Mouse (Mus musculus) liver, embryonic 14.5 days (tissue): Measurements from ENCODE around the gene Tdrd6. TPM values are rescaled to one million over a fixed set of nuclear protein-coding genes. Genes with fewer than 3 reads are reported as not detected.

Source experiments
- ATAC-seq: fragments of 200-750 bp; cut with Nextera tagmentation; 2 replicates; pipeline ENCODE4 v1.8.0; 2017; ENCODE audit warnings: moderate number of reproducible peaks, mild to moderate bottlenecking, moderate library complexity; ENCODE audit not compliant: insufficient read depth
- DNase-seq, 3 experiments: peaks; one replicate each; pipeline ENCODE4 v3.0.0-alpha.2; 2012 to 2013; ENCODE audit warnings: low read depth in 3 of 3, low spot score in 3 of 3
- H3K27ac ChIP-seq: fragments of 300-500 bp; sonication (generic); 2 replicates; pipeline ENCODE4 v1.5.1; 2014; ENCODE audit warnings: moderate library complexity, mild to moderate bottlenecking, control low read depth, inconsistent platforms
- H3K27me3 ChIP-seq: fragments of 300-500 bp; sonication (generic); 2 replicates; pipeline ENCODE4 v1.6.1; 2014; ENCODE audit warnings: mild to moderate bottlenecking, low read length, moderate library complexity; ENCODE audit not compliant: control insufficient read depth, insufficient read depth
- H3K36me3 ChIP-seq: fragments of 300-500 bp; sonication (generic); replicated peaks from 2 replicates; pipeline ENCODE4 v1.6.1; 2014; ENCODE audit warnings: low read depth; ENCODE audit not compliant: control insufficient read depth, insufficient read depth
- H3K4me1 ChIP-seq, 2 experiments: fragments of 200-500 bp in 1 of 2; fragments of 300-500 bp in 1 of 2; sonication (generic) in 1 of 2; replicated peaks; 2 replicates each; pipeline ENCODE4 v1.6.1; 2012 to 2014; ENCODE audit warnings: antibody characterized with exemption in 1 of 2, inconsistent platforms in 1 of 2, low read length in 1 of 2; ENCODE audit not compliant: control insufficient read depth in 2 of 2, insufficient read depth in 2 of 2
- H3K4me2 ChIP-seq: fragments of 300-500 bp; sonication (generic); 2 replicates; pipeline ENCODE4 v1.6.1; 2014; ENCODE audit warnings: low read depth, mild to moderate bottlenecking, control low read depth, moderate library complexity
- H3K4me3 ChIP-seq, 2 experiments: fragments of 200-500 bp in 1 of 2; fragments of 300-500 bp in 1 of 2; sonication (generic) in 1 of 2; 2 replicates each; pipeline ENCODE4 v1.5.1; 2012 to 2014; ENCODE audit warnings: low read depth in 2 of 2, low read length in 2 of 2, mild to moderate bottlenecking in 2 of 2, control low read depth in 1 of 2, inconsistent platforms in 1 of 2, moderate library complexity in 1 of 2; ENCODE audit not compliant: insufficient read depth in 1 of 2
- H3K9ac ChIP-seq: fragments of 300-500 bp; sonication (generic); replicated peaks from 2 replicates; pipeline ENCODE4 v1.6.1; 2014; ENCODE audit warnings: mild to moderate bottlenecking, control low read depth, moderate library complexity
- H3K9me3 ChIP-seq: fragments of 300-500 bp; sonication (generic); 2 replicates; pipeline ENCODE4 v1.6.1; 2016; ENCODE audit warnings: low read length, mixed read lengths; ENCODE audit not compliant: control insufficient read depth
- CTCF ChIP-seq: IDR thresholded peaks from 2 replicates; pipeline ENCODE4 v1.5.1; 2016; ENCODE audit warnings: antibody characterized with exemption, low read depth, control low read depth
- EP300 ChIP-seq: IDR thresholded peaks from 2 replicates; pipeline ENCODE4 v1.6.1; 2016; ENCODE audit warnings: antibody characterized with exemption, low read depth
- WGBS: fragments of 180-500 bp; shearing (Covaris S2); extraction: QIAGEN DNeasy Blood & Tissue Kit; methylation state at CpG from one replicate; pipeline ENCODE4 v1.1.7; 2014; ENCODE audit not compliant: insufficient replicate concordance; 5-methylcytosine and 5-hydroxymethylcytosine counted together
- polyA plus RNA-seq, 2 experiments: library from polyadenylated mRNA; depleted of rRNA in 1 of 2; stranded (reverse) in 1 of 2; unstranded in 1 of 2; fragments of >200 nt; fragmentation: Nextera tagmentation in 1 of 2; extraction: Ambion mirVana in 1 of 2; gene quantifications; 2 replicates each; pipeline versions ENCODE4 v1.2.1 to v1.2.3; 2012 to 2014

Gene Tdrd6
- polyA plus RNA-seq, 2 experiments, result 0.08 TPM; not detected in 1

- no peaks in the 10 kb centered on the region for H3K9me3 ChIP-seq
- H3K4me1 ChIP-seq, result peaks cover 0 to 2% of the 10 kb centered on the region in 2 experiments; a peak in 2 of 4 replicates
- H3K4me2 ChIP-seq, result no peak overlapping the region
- H3K4me3 ChIP-seq, result no peak overlapping the region
- no peaks in the 10 kb centered on the region for H3K27me3 ChIP-seq
- no peak overlapping the region for H3K9ac ChIP-seq
- H3K27ac ChIP-seq, result no peak overlapping the region
- ATAC-seq, result no peak
- no peaks in the 10 kb centered on the region for H3K36me3 ChIP-seq
- TF ChIP-seq CTCF, result peak; percentile 44
- TF ChIP-seq EP300, result no peak
- DNase-seq, result no peak
- 77% methylated on average over 2 of the region's 2 CpGs for WGBS
Measured at GRCm38 (mm10) chr17:43597742-43598141, 32.4 kb downstream of the Tdrd6 start.

- DNase-seq (no peak), ATAC-seq (0 out of 2 replicates have a peak, but pooled peaks have one; percentile 28)
- 66% methylated on average over 21 of the region's 21 CpGs for WGBS
- H3K36me3 ChIP-seq, result no peaks in the 10 kb centered on the region
- H3K9me3 ChIP-seq, result no peaks in the 10 kb centered on the region
- no peak overlapping the region for H3K9ac ChIP-seq
- no peak overlapping the region for H3K4me3 ChIP-seq
- H3K27ac ChIP-seq, result no peak overlapping the region
- H3K4me2 ChIP-seq, result no peak overlapping the region
- no peak for TF ChIP-seq CTCF
- TF ChIP-seq EP300, result no peak
- peaks cover 2 to 16% of the 10 kb centered on the region in 2 experiments; a peak in 2 of 4 replicates for H3K4me1 ChIP-seq
- no peaks in the 10 kb centered on the region for H3K27me3 ChIP-seq
Measured at GRCm38 (mm10) chr17:43592296-43593291, 37.5 kb downstream of the Tdrd6 start.

GRCm38 (mm10) chr17:43590531-43590930 is 39.6 kb downstream of the Tdrd6 start:
- DNase-seq, result no peak
- Histone ChIP-seq H3K4me1 (peaks cover 2 to 16% of the 10 kb centered on the region in 2 experiments; a peak in 2 of 4 replicates), H3K9me3 (no peaks in the 10 kb centered on the region), H3K36me3 (no peaks in the 10 kb centered on the region), H3K27ac (no peak overlapping the region), H3K27me3 (no peaks in the 10 kb centered on the region), H3K4me2 (no peak overlapping the region), H3K9ac (no peak overlapping the region), H3K4me3 (no peak overlapping the region)
- TF ChIP-seq CTCF, result no peak
- TF ChIP-seq EP300, result no peak
- no peak for ATAC-seq
- WGBS, result 69% methylated on average over 5 of the region's 5 CpGs

GRCm38 (mm10) chr17:43589750-43590149 is 40.3 kb downstream of the Tdrd6 start:
- DNase-seq (no peak), ATAC-seq (peak; percentile 52; the same call in 1 of the 2 replicates)
- Histone ChIP-seq H3K9me3 (no peaks in the 10 kb centered on the region), H3K27ac (no peak overlapping the region), H3K4me2 (no peak overlapping the region), H3K27me3 (no peaks in the 10 kb centered on the region), H3K9ac (no peak overlapping the region), H3K36me3 (no peaks in the 10 kb centered on the region), H3K4me1 (peaks cover 2 to 16% of the 10 kb centered on the region in 2 experiments; a peak in 2 of 4 replicates), H3K4me3 (no peak overlapping the region)
- WGBS, result 66% methylated on average over 6 of the region's 6 CpGs
- TF ChIP-seq CTCF (no peak), EP300 (no peak)

- H3K9me3 ChIP-seq, result no peaks in the 10 kb centered on the region
- H3K4me1 ChIP-seq, result peaks cover 2 to 14% of the 10 kb centered on the region in 2 experiments; a peak in 2 of 4 replicates
- H3K4me3 ChIP-seq, result no peak overlapping the region
- ATAC-seq (peak; percentile 57; the same call in 1 of the 2 replicates), DNase-seq (no peak)
- no peak overlapping the region for H3K4me2 ChIP-seq
- H3K9ac ChIP-seq, result no peak overlapping the region
- TF ChIP-seq EP300 (no peak), CTCF (no peak)
- no peaks in the 10 kb centered on the region for H3K27me3 ChIP-seq
- H3K36me3 ChIP-seq, result no peaks in the 10 kb centered on the region
- WGBS, result 46% methylated on average over 2 of the region's 2 CpGs
- H3K27ac ChIP-seq, result no peak overlapping the region
Measured at GRCm38 (mm10) chr17:43587278-43587677, 42.8 kb downstream of the Tdrd6 start.
